Mouse (Mus musculus) macrophage (primary cell): ENCODE results near the gene Trp73. TPM values are rescaled to one million over a fixed set of nuclear protein-coding genes. Genes with fewer than 3 reads are reported as not detected.

ENCODE experiments used
- H3K27ac ChIP-seq: fragments of 350-480 bp; formaldehyde crosslinking; 2 replicates; pipeline ENCODE4 v1.9.0; 2021
- H3K36me3 ChIP-seq: fragments of 350-480 bp; formaldehyde crosslinking; 2 replicates; pipeline ENCODE4 v1.9.0; 2021; ENCODE audit errors: inconsistent target
- H3K4me3 ChIP-seq: fragments of 350-480 bp; formaldehyde crosslinking; 2 replicates; pipeline ENCODE4 v1.9.0; 2021; ENCODE audit errors: inconsistent target
- H3K79me2 ChIP-seq: fragments of 350-480 bp; formaldehyde crosslinking; 2 replicates; pipeline ENCODE4 v1.9.0; 2021; ENCODE audit errors: inconsistent target
- WGBS: methylation state at CpG from one replicate; pipeline ENCODE4 v1.1.7; 2026; ENCODE audit warnings: inconsistent platforms; ENCODE audit not compliant: missing documents; 5-methylcytosine and 5-hydroxymethylcytosine counted together
- polyA plus RNA-seq: library from polyadenylated mRNA; stranded (reverse); fragments of 250-400 nt; gene quantifications from 3 replicates; pipeline ENCODE4 v1.2.4, GENCODE M21; 2018; ENCODE audit warnings: inconsistent platforms

The Trp73 gene
- polyA plus RNA-seq, 1 experiment from 2014 or later, result not detected

- H3K36me3 ChIP-seq, result no peaks in the 10 kb centered on the region
- H3K4me3 ChIP-seq, result no peak overlapping the region
- WGBS, result 86% methylated on average over 4 of the region's 4 CpGs
- H3K27ac ChIP-seq, result no peak overlapping the region
- H3K79me2 ChIP-seq, result no peaks in the 10 kb centered on the region
These were observed 8.1 kb downstream of the Trp73 start for GRCm38 (mm10) chr4:154131894-154132293.

- no peaks in the 10 kb centered on the region for H3K36me3 ChIP-seq
- no peak overlapping the region for H3K4me3 ChIP-seq
- no peaks in the 10 kb centered on the region for H3K79me2 ChIP-seq
- no peak overlapping the region for H3K27ac ChIP-seq
These were observed 10.1 kb downstream of the Trp73 start for GRCm38 (mm10) chr4:154129950-154130349.

- Histone ChIP-seq H3K27ac (no peak overlapping the region), H3K36me3 (no peaks in the 10 kb centered on the region), H3K4me3 (no peak overlapping the region), H3K79me2 (no peaks in the 10 kb centered on the region)
- 82% methylated on average over 3 of the region's 3 CpGs for WGBS
These were observed 12.7 kb downstream of the Trp73 start for GRCm38 (mm10) chr4:154127273-154127672.

GRCm38 (mm10) chr4:154125202-154125601, 14.8 kb downstream of the Trp73 start:
- Histone ChIP-seq H3K27ac (no peak overlapping the region), H3K4me3 (no peak overlapping the region), H3K36me3 (no peaks in the 10 kb centered on the region), H3K79me2 (no peaks in the 10 kb centered on the region)
- WGBS, result 64% methylated on average over 5 of the region's 5 CpGs

GRCm38 (mm10) chr4:154123553-154123952, 16.5 kb downstream of the Trp73 start:
- no peaks in the 10 kb centered on the region for H3K36me3 ChIP-seq
- H3K27ac ChIP-seq, result no peak overlapping the region
- WGBS, result 32% methylated on average over 5 of the region's 6 CpGs
- no peaks in the 10 kb centered on the region for H3K79me2 ChIP-seq
- no peak overlapping the region for H3K4me3 ChIP-seq

GRCm38 (mm10) chr4:154122374-154122773, 17.6 kb downstream of the Trp73 start:
- 64% methylated on average over 6 of the region's 7 CpGs for WGBS
- no peak overlapping the region for H3K27ac ChIP-seq
- H3K4me3 ChIP-seq, result no peak overlapping the region
- H3K79me2 ChIP-seq, result no peaks in the 10 kb centered on the region
- H3K36me3 ChIP-seq, result no peaks in the 10 kb centered on the region

GRCm38 (mm10) chr4:154121800-154122199, 18.2 kb downstream of the Trp73 start:
- Histone ChIP-seq H3K36me3 (no peaks in the 10 kb centered on the region), H3K79me2 (no peaks in the 10 kb centered on the region), H3K4me3 (no peak overlapping the region), H3K27ac (no peak overlapping the region)
- WGBS, result 83% methylated on average over 11 of the region's 11 CpGs

- Histone ChIP-seq H3K27ac (no peak overlapping the region), H3K4me3 (no peak overlapping the region), H3K36me3 (no peaks in the 10 kb centered on the region), H3K79me2 (no peaks in the 10 kb centered on the region)
- WGBS, result 80% methylated on average over 9 of the region's 9 CpGs
These were observed 20.8 kb downstream of the Trp73 start for GRCm38 (mm10) chr4:154119208-154119607.

GRCm38 (mm10) chr4:154118782-154119181, 21.2 kb downstream of the Trp73 start:
- H3K36me3 ChIP-seq, result no peaks in the 10 kb centered on the region
- 78% methylated on average over 9 of the region's 9 CpGs for WGBS
- H3K79me2 ChIP-seq, result no peaks in the 10 kb centered on the region
- H3K27ac ChIP-seq, result no peak overlapping the region
- H3K4me3 ChIP-seq, result no peak overlapping the region

GRCm38 (mm10) chr4:154116421-154116820, 23.6 kb downstream of the Trp73 start:
- Histone ChIP-seq H3K79me2 (no peaks in the 10 kb centered on the region), H3K36me3 (no peaks in the 10 kb centered on the region), H3K27ac (no peak overlapping the region), H3K4me3 (no peak overlapping the region)
- 69% methylated on average over 6 of the region's 7 CpGs for WGBS

GRCm38 (mm10) chr4:154109850-154110243, 30.2 kb downstream of the Trp73 start:
- Histone ChIP-seq H3K4me3 (no peak overlapping the region), H3K79me2 (no peaks in the 10 kb centered on the region), H3K27ac (no peak overlapping the region), H3K36me3 (no peaks in the 10 kb centered on the region)
- WGBS, result 76% methylated on average over 11 of the region's 11 CpGs

GRCm38 (mm10) chr4:154109216-154109849, 30.7 kb downstream of the Trp73 start:
- 60% methylated on average over 18 of the region's 18 CpGs for WGBS
- Histone ChIP-seq H3K36me3 (no peaks in the 10 kb centered on the region), H3K79me2 (no peaks in the 10 kb centered on the region), H3K4me3 (no peak overlapping the region), H3K27ac (no peak overlapping the region)

GRCm38 (mm10) chr4:154106497-154107061, 33.4 kb downstream of the Trp73 start:
- H3K79me2 ChIP-seq, result no peaks in the 10 kb centered on the region
- H3K36me3 ChIP-seq, result no peaks in the 10 kb centered on the region
- H3K27ac ChIP-seq, result no peak overlapping the region
- 80% methylated on average over 11 of the region's 13 CpGs for WGBS
- no peak overlapping the region for H3K4me3 ChIP-seq

- Histone ChIP-seq H3K4me3 (no peak overlapping the region), H3K27ac (no peak overlapping the region), H3K36me3 (no peaks in the 10 kb centered on the region), H3K79me2 (no peaks in the 10 kb centered on the region)
- 25% methylated on average over 19 of the region's 20 CpGs for WGBS
These were observed 34.5 kb downstream of the Trp73 start for GRCm38 (mm10) chr4:154105381-154106001.

GRCm38 (mm10) chr4:154103912-154104311, 36.1 kb downstream of the Trp73 start:
- Histone ChIP-seq H3K79me2 (no peaks in the 10 kb centered on the region), H3K36me3 (no peaks in the 10 kb centered on the region), H3K4me3 (no peak overlapping the region), H3K27ac (no peak overlapping the region)
- 82% methylated on average over 10 of the region's 10 CpGs for WGBS
